Mouse (Mus musculus): ENCODE results near the gene Ehbp1l1. TPM values are rescaled to one million over a fixed set of nuclear protein-coding genes. Genes with fewer than 3 reads are reported as not detected.
A peak's percentile ranks its signal among the peaks of the same experiment; 100 is the strongest.

The Ehbp1l1 gene
- polyA plus RNA-seq, 1 experiment from 2014 or later = 80.1 TPM

DNA sequence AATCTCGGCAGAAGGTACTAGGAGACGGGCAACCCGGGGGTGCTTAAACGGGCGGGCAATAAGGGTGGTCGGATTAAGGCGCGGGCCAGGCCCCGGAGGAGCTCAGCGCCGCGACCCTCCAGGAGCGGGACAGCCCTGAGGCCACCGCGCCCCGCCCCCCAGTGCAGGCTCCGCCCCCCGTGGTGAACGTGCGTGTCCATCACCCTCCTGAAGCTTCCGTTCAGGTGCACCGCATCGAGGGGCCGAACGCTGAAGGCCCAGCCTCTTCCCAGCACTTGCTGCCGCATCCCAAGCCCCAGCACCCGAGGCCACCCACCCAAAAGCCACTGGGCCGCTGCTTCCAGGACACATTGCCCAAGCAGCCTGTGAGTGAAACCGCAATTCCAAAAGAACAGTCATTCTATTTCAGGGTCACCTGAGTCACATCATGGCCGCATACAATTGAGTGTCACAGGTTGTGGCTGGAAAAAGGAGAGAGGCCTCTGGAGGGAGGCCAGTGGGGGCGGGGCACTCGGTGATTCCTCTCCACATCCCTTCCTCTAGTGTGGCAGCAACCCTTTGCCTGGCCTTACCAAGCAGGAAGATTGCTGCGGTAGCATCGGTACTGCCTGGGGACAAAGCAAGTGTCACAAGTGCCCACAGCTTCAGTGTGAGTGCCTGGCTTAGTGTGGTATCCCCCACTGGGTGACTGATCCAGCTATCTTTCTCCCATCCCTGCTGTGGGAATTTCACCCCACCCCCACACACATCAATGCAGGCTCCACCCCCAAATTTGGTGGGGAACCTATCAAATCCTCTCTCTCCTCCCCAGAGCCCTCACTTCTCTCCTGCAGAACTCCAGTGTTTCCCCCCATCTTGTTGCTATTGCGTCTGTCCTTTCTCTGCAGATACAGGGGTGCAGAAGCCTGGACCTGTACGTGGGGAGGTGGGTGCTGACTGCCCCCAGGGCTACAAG is 19.9 kb upstream of the Ehbp1l1 start:
- WGBS (ENCODE audit: missing documents) = 66% methylated on average over 26 of the region's 36 CpGs
- Histone ChIP-seq H3K4me3 (ENCODE audit: inconsistent target) (no peak overlapping the region), H3K79me2 (ENCODE audit: inconsistent target) (no peaks in the 10 kb centered on the region), H3K36me3 (ENCODE audit: inconsistent target) (no peaks in the 10 kb centered on the region), H3K27ac (no peak overlapping the region)

DNA sequence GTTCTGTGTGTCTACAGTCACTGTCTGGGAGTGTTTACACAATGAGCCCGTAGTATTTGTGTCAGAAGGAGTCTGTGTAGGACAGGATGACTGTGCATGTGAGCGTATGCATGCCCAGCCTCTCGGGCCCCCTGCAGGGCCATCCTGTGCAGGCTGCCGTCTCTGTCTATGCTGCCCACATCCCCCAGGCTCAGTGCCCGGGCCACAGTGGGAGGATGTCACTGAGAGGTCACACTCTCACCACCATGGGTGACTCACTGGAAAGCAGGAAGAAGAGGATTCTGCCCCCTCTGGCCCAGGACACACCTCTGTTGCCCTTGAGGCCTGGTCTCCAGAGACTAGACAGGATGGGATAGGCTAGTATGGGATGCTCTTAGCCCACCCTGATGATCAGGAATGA is 17.5 kb upstream of the Ehbp1l1 start:
- Histone ChIP-seq H3K27ac (no peak overlapping the region), H3K36me3 (ENCODE audit: inconsistent target) (no peaks in the 10 kb centered on the region), H3K4me3 (ENCODE audit: inconsistent target) (no peak overlapping the region), H3K79me2 (ENCODE audit: inconsistent target) (no peaks in the 10 kb centered on the region)
- 34% methylated on average over 5 of the region's 5 CpGs for WGBS (ENCODE audit: missing documents)

GRCm38 (mm10) chr19:5742241-5742641 is 16.1 kb upstream of the Ehbp1l1 start:
- H3K4me3 ChIP-seq (ENCODE audit: inconsistent target) = no peak overlapping the region
- H3K79me2 ChIP-seq (ENCODE audit: inconsistent target) = no peaks in the 10 kb centered on the region
- 27% methylated on average over 30 of the region's 32 CpGs for WGBS (ENCODE audit: missing documents)
- H3K36me3 ChIP-seq (ENCODE audit: inconsistent target) = no peaks in the 10 kb centered on the region
- H3K27ac ChIP-seq = no peak overlapping the region

GRCm38 (mm10) chr19:5741641-5742240 is 15.6 kb upstream of the Ehbp1l1 start:
- WGBS (ENCODE audit: missing documents) = 3% methylated on average over 52 of the region's 55 CpGs
- no peaks in the 10 kb centered on the region for H3K79me2 ChIP-seq (ENCODE audit: inconsistent target)
- H3K36me3 ChIP-seq (ENCODE audit: inconsistent target) = no peaks in the 10 kb centered on the region
- H3K27ac ChIP-seq = no peak overlapping the region
- no peak overlapping the region for H3K4me3 ChIP-seq (ENCODE audit: inconsistent target)

- H3K27ac ChIP-seq = no peak within 1 kb of the TSS
- H3K4me3 ChIP-seq (ENCODE audit: inconsistent target) = no peak within 1 kb of the TSS
Observed at GRCm38 (mm10) chr19:5740320-5741317, 14.5 kb upstream of the Ehbp1l1 start, which contains the start of gene Ltbp3. Gene Ltbp3, plus strand, starts transcription at chr19:5740904.

DNA sequence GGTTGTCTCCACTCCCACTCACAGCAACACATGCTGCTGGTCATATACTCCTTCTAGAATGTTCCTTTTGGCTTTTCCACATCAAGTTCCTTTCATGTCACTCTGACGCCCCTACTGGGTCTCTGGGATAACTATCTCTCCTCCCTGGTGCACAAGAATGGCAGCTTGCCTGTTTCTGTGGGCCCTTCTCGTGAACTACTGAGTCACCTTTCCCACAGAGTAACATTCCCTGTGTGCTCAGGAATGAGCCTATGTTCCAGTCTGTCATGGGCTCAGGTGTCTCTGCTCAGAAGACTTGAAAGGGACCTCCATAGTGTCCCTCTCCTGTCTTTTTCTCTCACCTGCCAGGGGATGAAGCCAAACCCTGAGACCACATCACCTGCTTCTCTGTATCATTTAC is 13.3 kb upstream of the Ehbp1l1 start:
- 81% methylated on average over 2 of the region's 2 CpGs for WGBS (ENCODE audit: missing documents)
- Histone ChIP-seq H3K79me2 (ENCODE audit: inconsistent target) (no peaks in the 10 kb centered on the region), H3K27ac (no peak overlapping the region), H3K36me3 (ENCODE audit: inconsistent target) (no peaks in the 10 kb centered on the region), H3K4me3 (ENCODE audit: inconsistent target) (no peak overlapping the region)

More at GRCm38 (mm10) chr19:5740320-5741317, 14.5 kb upstream of the Ehbp1l1 start, which contains the start of gene Ltbp3:
- 84% methylated on average over 13 of the region's 14 CpGs for WGBS (ENCODE audit: missing documents)
- H3K36me3 ChIP-seq (ENCODE audit: inconsistent target) = no peaks in the 10 kb centered on the region
- H3K79me2 ChIP-seq (ENCODE audit: inconsistent target) = no peaks in the 10 kb centered on the region

GRCm38 (mm10) chr19:5734325-5734724 is 8.2 kb upstream of the Ehbp1l1 start:
- no peak overlapping the region for H3K27ac ChIP-seq
- H3K36me3 ChIP-seq (ENCODE audit: inconsistent target) = no peaks in the 10 kb centered on the region
- peaks cover 15% of the 10 kb centered on the region; the same call in 1 of the 2 replicates for H3K79me2 ChIP-seq (ENCODE audit: inconsistent target)
- WGBS (ENCODE audit: missing documents) = 74% methylated on average over 8 of the region's 9 CpGs
- no peak overlapping the region for H3K4me3 ChIP-seq (ENCODE audit: inconsistent target)

GRCm38 (mm10) chr19:5731264-5731978 is 5.3 kb upstream of the Ehbp1l1 start:
- Histone ChIP-seq H3K79me2 (ENCODE audit: inconsistent target) (peaks cover 38% of the 10 kb centered on the region), H3K36me3 (ENCODE audit: inconsistent target) (no peaks in the 10 kb centered on the region), H3K4me3 (ENCODE audit: inconsistent target) (peak overlapping the region; percentile 64), H3K27ac (no peak overlapping the region)
- WGBS (ENCODE audit: missing documents) = 2% methylated on average over 47 of the region's 47 CpGs

DNA sequence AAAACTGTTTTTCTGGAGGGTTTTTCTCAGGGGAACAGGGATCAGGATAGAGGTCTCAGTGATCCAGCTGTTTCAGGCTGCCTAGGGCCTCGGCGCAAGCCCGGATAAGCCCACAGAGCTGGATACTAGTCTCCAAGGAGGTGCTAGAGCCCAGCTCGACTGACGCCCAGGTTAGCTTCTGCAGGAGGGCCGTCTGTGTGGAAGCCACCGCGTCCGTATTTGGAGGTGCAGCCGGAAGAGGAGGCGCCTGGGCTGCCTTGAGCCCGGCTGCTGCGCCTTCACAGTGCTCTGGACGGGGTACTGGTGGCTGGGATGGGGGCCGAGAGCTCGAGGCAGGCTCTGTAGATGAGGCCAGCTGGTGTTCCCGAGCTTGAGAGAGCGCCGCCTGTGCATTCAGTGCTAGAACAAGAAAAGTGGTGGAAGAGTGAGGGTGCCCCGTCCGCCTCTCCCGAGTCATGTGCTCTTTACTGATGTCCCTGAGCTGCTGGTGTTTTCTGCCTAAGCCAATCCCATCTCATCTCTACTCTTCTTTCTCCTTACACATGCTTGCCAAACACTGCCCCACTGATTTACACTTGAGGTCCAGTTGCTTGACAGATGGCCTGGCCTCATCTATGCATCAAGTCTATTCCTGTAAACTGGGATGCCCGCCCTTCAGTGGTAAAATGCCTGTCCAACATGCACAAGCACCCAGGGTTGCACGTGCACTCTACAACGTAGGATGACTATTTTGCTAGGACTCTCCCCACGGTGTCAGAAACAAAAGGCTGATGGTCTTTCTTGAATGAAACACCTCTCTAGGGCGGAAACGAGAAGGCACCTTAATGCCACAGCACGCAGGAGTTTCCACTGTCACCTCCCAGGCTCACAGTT is 4.4 kb upstream of the Ehbp1l1 start:
- H3K79me2 ChIP-seq (ENCODE audit: inconsistent target) = peaks cover 45% of the 10 kb centered on the region
- no peak overlapping the region for H3K27ac ChIP-seq
- 82% methylated on average over 26 of the region's 29 CpGs for WGBS (ENCODE audit: missing documents)

DNA sequence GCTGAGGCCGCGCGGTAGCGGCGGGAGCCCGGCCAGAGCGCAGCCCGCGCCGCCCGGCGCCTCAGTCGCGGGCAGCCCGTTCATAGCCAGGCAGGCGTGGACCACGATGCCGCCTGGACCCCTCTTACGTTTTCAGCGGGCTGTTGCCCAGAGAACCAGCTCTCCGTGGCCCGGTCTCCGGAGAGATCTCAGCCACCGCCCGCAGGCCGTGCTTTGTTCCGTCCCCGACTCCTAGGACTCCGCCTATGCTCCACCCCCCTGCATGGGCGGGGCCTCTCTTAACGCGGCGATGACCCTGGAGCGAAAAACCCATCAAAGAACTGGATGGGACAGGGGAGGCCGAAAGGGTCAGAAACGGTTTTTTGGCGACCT is 3.3 kb upstream of the Ehbp1l1 start, which contains the start of gene Fam89b:
Fam89b (minus strand) TSS at position 210 of the 372 bp plus-strand sequence.
- no peaks in the 10 kb centered on the region for H3K36me3 ChIP-seq (ENCODE audit: inconsistent target)
- under 1% methylated on average over 37 of the region's 37 CpGs for WGBS (ENCODE audit: missing documents)
- peak within 1 kb of the TSS; percentile 96 for H3K4me3 ChIP-seq (ENCODE audit: inconsistent target)
- peak within 1 kb of the TSS; percentile 100 for H3K27ac ChIP-seq
- H3K79me2 ChIP-seq (ENCODE audit: inconsistent target) = peaks cover 52% of the 10 kb centered on the region

More for the DNA sequence above, 4.4 kb upstream of the Ehbp1l1 start:
- Histone ChIP-seq H3K4me3 (ENCODE audit: inconsistent target) (peak overlapping the region; percentile 64), H3K36me3 (ENCODE audit: inconsistent target) (no peaks in the 10 kb centered on the region)

DNA sequence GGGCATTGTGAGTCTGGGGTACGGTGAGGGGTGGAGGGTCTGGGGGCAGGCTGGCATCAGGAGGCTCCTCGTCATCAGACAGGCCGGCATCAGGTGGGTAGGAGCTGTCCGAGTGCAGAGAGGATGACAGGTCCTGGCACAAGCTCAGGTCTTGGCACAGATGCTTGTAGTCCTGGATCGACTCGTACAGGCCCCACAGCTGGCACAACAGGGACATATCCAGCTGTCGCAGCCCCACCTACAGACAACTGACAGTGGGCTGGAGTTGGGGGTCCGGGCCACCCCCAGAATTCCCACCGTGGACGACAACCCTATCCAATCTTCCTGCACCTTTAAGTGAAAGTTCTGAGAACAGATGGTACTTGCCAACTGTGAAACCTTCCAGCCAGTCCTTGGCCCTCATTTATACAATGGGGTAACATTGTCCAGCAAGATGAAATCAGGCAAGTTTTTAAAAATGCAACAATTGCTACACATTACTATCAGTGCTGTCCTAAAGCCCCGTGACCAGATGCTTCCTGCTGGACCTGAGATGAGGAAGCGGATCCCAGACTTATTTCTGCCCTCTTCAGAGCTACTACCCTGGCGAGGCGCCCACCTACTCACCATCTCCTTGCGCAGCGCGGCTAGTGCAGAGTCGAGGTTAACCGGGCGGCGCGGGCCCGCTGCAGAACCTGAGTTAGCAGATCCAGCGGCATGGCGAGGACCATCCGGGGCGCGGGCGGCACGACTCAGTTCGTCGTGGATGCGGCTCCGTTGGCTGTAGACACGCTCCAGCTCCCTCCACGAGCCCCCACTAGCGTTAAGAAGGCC is 2.7 kb upstream of the Ehbp1l1 start:
- WGBS (ENCODE audit: missing documents) = 14% methylated on average over 31 of the region's 37 CpGs
- H3K79me2 ChIP-seq (ENCODE audit: inconsistent target) = peaks cover 58% of the 10 kb centered on the region
- no peaks in the 10 kb centered on the region for H3K36me3 ChIP-seq (ENCODE audit: inconsistent target)
- H3K4me3 ChIP-seq (ENCODE audit: inconsistent target) = peak overlapping the region; percentile 96
- peak overlapping the region; percentile 100 for H3K27ac ChIP-seq

GRCm38 (mm10) chr19:5727701-5728100 is 1.6 kb upstream of the Ehbp1l1 start:
- H3K36me3 ChIP-seq (ENCODE audit: inconsistent target) = no peaks in the 10 kb centered on the region
- peak overlapping the region; percentile 96 for H3K4me3 ChIP-seq (ENCODE audit: inconsistent target)
- H3K79me2 ChIP-seq (ENCODE audit: inconsistent target) = peaks cover 70% of the 10 kb centered on the region
- WGBS (ENCODE audit: missing documents) = 0% methylated on average over 13 of the region's 14 CpGs
- H3K27ac ChIP-seq = peak overlapping the region; percentile 100
